Mouse (Mus musculus) midbrain, embryonic 11.5 days (tissue): ENCODE measurements around the gene Mup3. TPM values are rescaled to one million over a fixed set of nuclear protein-coding genes. Genes with fewer than 3 reads are reported as not detected.
A peak's percentile ranks its signal among the peaks of the same experiment; 100 is the strongest.
"Not testable (repeated sequence)": the region's sequence is repeated elsewhere in the genome, so short reads cannot be mapped to it uniquely, and the experiment has no call there.

Source experiments
- ATAC-seq: fragments of 200-750 bp; cut with Nextera tagmentation; 2 replicates; pipeline ENCODE4 v1.8.0; 2017; ENCODE audit warnings: moderate TSS enrichment, moderate library complexity; ENCODE audit not compliant: low FRiP score
- DNase-seq: peaks from one replicate; pipeline ENCODE4 v3.0.0; 2015; ENCODE audit warnings: low spot score; ENCODE audit errors: missing footprints
- H3K27ac ChIP-seq: fragments of 300-500 bp; sonication (generic); 2 replicates; pipeline ENCODE4 v1.5.1; 2014; ENCODE audit warnings: low read depth, low read length
- H3K27me3 ChIP-seq: fragments of 300-500 bp; sonication (generic); 2 replicates; pipeline ENCODE4 v1.6.1; 2014; ENCODE audit warnings: mild to moderate bottlenecking, low read length, moderate library complexity, mixed read lengths; ENCODE audit not compliant: control insufficient read depth, insufficient read depth
- H3K36me3 ChIP-seq: fragments of 300-500 bp; sonication (generic); 2 replicates; pipeline ENCODE4 v1.6.1; 2014; ENCODE audit warnings: mild to moderate bottlenecking, low read length, moderate library complexity, mixed read lengths; ENCODE audit not compliant: control insufficient read depth, insufficient read depth
- H3K4me1 ChIP-seq: fragments of 300-500 bp; sonication (generic); 2 replicates; pipeline ENCODE4 v1.6.1; 2014; ENCODE audit warnings: low read length; ENCODE audit not compliant: control insufficient read depth, insufficient read depth
- H3K4me2 ChIP-seq: fragments of 300-500 bp; sonication (generic); 2 replicates; pipeline ENCODE4 v1.6.1; 2014; ENCODE audit warnings: mild to moderate bottlenecking, moderate library complexity
- H3K4me3 ChIP-seq: fragments of 300-500 bp; sonication (generic); 2 replicates; pipeline ENCODE4 v1.5.1; 2014; ENCODE audit warnings: low read depth, low read length
- H3K9ac ChIP-seq: fragments of 300-500 bp; sonication (generic); 2 replicates; pipeline ENCODE4 v1.6.1; 2014; ENCODE audit warnings: low read length
- H3K9me3 ChIP-seq: fragments of 300-500 bp; sonication (generic); 2 replicates; pipeline ENCODE4 v1.6.1; 2016; ENCODE audit warnings: low read length; ENCODE audit not compliant: control insufficient read depth
- WGBS: fragments of 180-500 bp; shearing (Covaris S2); extraction: QIAGEN DNeasy Blood & Tissue Kit; methylation state at CpG from one replicate; pipeline ENCODE4 v1.1.7; 2014; 5-methylcytosine and 5-hydroxymethylcytosine counted together
- polyA plus RNA-seq: library from polyadenylated mRNA; unstranded; fragments of >200 nt; fragmentation: Nextera tagmentation; extraction: Ambion mirVana; gene quantifications from 2 replicates; pipeline ENCODE4 v1.2.1, GENCODE M21; 2014

Gene Mup3
- not detected in 2 replicates for polyA plus RNA-seq

DNA sequence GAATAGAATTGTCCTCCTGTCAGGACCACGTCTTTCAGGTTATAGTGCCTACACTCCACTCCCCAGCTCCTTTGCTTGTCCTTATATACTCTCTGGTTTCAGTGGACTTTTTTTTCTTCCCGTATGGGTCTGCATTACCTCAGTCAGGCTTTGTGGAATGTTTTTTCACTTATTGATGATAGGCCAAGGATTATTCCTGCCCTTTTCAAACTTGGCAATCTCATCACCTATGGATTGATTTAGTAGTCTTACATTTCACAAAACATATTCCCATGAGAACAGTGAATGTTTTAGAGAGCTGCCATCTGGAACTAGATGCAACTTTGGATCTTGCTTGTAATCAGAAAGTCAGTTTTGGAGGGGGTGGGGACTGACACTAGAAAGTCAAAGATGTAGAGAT, at the start of gene Mup3:
Mup3 (minus strand) TSS at position 102 of the 400 bp plus-strand sequence.
- Histone ChIP-seq H3K9ac (no peak within 1 kb of the TSS), H3K4me3 (no peak within 1 kb of the TSS), H3K27me3 (no peaks in the 10 kb centered on the region), H3K27ac (no peak within 1 kb of the TSS), H3K4me1 (no peaks in the 10 kb centered on the region), H3K36me3 (no peaks in the 10 kb centered on the region), H3K9me3 (no peaks in the 10 kb centered on the region), H3K4me2 (no peak within 1 kb of the TSS)
- no peak for DNase-seq
- ATAC-seq: no peak
- WGBS: 77% methylated on average over 2 of the region's 2 CpGs

DNA sequence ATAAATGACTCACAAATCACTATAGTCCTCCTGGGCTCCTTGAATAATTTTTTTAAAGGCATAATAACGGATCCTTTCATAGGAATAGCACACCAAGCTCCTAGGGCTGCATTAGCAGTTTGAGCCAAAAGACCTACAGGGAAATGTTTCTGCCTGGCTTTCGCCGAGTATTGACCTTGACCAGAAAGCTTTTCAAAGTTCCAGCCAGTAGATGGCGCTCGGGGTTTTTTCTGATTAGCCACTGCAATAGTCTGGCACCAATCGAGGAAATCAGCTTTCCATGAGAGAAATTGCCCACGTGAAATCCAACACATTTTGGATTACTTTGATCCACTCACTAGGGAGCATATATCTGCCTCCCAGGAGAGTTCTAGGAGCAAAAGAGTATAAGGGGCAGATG, 46.6 kb upstream of the Mup3 start:
- no peaks in the 10 kb centered on the region; the same call in 1 of the 2 replicates for H3K9me3 ChIP-seq
- ATAC-seq (no peak), DNase-seq (peak; percentile 84)
- no peaks in the 10 kb centered on the region for H3K4me1 ChIP-seq
- H3K36me3 ChIP-seq: no peaks in the 10 kb centered on the region
- no peak overlapping the region for H3K9ac ChIP-seq
- no peak overlapping the region for H3K27ac ChIP-seq
- no peaks in the 10 kb centered on the region for H3K27me3 ChIP-seq
- WGBS: 77% methylated on average over 7 of the region's 7 CpGs
- no peak overlapping the region for H3K4me3 ChIP-seq
- H3K4me2 ChIP-seq: no peak overlapping the region

DNA sequence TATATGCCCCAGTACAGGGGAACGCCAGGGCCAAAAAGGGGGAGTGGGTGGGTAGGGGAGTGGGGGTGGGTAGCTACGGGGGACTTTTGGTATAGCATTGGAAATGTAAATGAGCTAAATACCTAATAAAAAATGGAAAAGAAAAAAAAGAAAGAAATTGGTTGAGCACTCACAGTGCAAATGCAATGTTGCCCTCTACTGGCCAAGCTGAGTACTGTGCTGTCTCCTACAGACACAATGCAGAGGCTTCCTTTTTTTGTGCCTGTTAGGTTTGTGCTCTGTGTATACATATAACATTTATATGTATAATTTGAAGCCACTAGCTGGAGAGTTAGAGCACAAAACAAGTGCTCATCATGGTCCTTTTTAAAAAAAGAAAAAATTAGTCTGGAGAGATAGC, 16.2 kb upstream of the Mup3 start:
- H3K4me1 ChIP-seq, DNase-seq, H3K4me3 ChIP-seq, H3K36me3 ChIP-seq, H3K4me2 ChIP-seq, H3K27me3 ChIP-seq, H3K9ac ChIP-seq, H3K9me3 ChIP-seq, H3K27ac ChIP-seq, ATAC-seq: not testable (repeated sequence)
- WGBS: 69% methylated on average over 2 of the region's 2 CpGs

- Histone ChIP-seq H3K9me3 (no peaks in the 10 kb centered on the region), H3K36me3 (no peaks in the 10 kb centered on the region), H3K9ac (no peak overlapping the region), H3K4me3 (no peak overlapping the region), H3K4me1 (no peaks in the 10 kb centered on the region), H3K27me3 (no peaks in the 10 kb centered on the region), H3K4me2 (no peak overlapping the region), H3K27ac (no peak overlapping the region)
- DNase-seq: no peak
- ATAC-seq: no peak
- 85% methylated on average over 2 of the region's 2 CpGs for WGBS
Measured at GRCm38 (mm10) chr4:62087953-62088352, 811 bp upstream of the Mup3 start.

DNA sequence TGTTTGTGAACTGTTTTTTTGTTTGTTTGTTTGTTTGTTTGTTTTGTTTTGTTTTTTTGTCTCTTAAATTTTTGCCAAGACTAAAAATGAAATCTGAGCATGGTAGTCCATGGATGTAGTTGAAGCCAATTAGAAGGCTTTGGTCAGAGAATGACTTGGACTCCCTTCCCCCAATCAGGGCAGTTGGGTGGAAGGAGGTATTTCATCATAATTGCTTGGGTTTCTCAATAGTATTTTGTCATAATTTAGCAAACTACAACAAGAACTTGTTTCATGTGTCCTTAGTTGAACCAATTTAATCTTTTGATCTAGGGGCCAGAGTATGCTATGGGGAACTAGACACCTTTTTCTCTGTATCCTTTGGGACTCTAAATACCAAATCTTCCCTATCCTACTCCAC, 4.4 kb downstream of the Mup3 start:
- Histone ChIP-seq H3K9ac (no peak overlapping the region), H3K36me3 (no peaks in the 10 kb centered on the region), H3K4me3 (no peak overlapping the region), H3K4me2 (no peak overlapping the region), H3K27me3 (no peaks in the 10 kb centered on the region), H3K9me3 (no peaks in the 10 kb centered on the region), H3K4me1 (no peaks in the 10 kb centered on the region), H3K27ac (no peak overlapping the region)
- DNase-seq (no peak), ATAC-seq (no peak)

DNA sequence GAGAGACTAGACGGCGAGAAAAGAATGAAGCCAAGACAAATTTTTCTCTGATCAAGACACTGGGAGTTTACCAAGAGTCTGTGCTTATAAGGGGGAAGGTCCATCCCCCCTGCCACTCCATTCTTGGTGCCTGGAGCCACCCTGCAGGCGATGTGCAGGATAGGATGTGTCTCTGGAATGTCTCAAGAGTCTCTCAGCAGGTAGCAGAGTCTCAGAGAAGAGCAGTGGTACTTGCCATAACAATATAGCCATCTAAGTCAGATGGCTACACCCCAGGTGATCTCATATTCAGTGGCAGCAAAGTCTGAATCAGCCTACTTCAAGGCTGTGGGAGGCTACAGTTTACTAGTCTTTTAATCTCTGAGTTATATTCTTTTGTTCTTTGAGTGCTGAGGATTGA, 12.0 kb downstream of the Mup3 start:
- H3K4me2 ChIP-seq: no peak overlapping the region
- WGBS: 75% methylated on average over 3 of the region's 3 CpGs
- no peaks in the 10 kb centered on the region for H3K9me3 ChIP-seq
- no peaks in the 10 kb centered on the region for H3K4me1 ChIP-seq
- no peak for DNase-seq
- H3K27me3 ChIP-seq: no peaks in the 10 kb centered on the region
- H3K27ac ChIP-seq: no peak overlapping the region
- no peak overlapping the region for H3K9ac ChIP-seq
- no peaks in the 10 kb centered on the region for H3K36me3 ChIP-seq
- ATAC-seq: no peak
- H3K4me3 ChIP-seq: no peak overlapping the region

GRCm38 (mm10) chr4:62054780-62055179, 32.4 kb downstream of the Mup3 start:
- H3K9ac ChIP-seq, H3K4me1 ChIP-seq, H3K9me3 ChIP-seq, ATAC-seq, H3K4me3 ChIP-seq, H3K36me3 ChIP-seq, H3K27me3 ChIP-seq, H3K4me2 ChIP-seq, DNase-seq, H3K27ac ChIP-seq: not testable (repeated sequence)
- 81% methylated on average over 2 of the region's 2 CpGs for WGBS

- not testable (repeated sequence) for ATAC-seq, H3K27me3 ChIP-seq, DNase-seq, H3K4me1 ChIP-seq, H3K9ac ChIP-seq, H3K9me3 ChIP-seq, H3K4me2 ChIP-seq, H3K27ac ChIP-seq, H3K36me3 ChIP-seq, H3K4me3 ChIP-seq
- 79% methylated on average over 2 of the region's 3 CpGs for WGBS
Measured at GRCm38 (mm10) chr4:62054058-62054457, 33.1 kb downstream of the Mup3 start, which contains the start of gene Mup20. Gene Mup20 (minus strand): TSS chr4:62054158.
